Mouse (Mus musculus): ENCODE results near the gene Fbxl12.

Fbxl12 gene

DNA sequence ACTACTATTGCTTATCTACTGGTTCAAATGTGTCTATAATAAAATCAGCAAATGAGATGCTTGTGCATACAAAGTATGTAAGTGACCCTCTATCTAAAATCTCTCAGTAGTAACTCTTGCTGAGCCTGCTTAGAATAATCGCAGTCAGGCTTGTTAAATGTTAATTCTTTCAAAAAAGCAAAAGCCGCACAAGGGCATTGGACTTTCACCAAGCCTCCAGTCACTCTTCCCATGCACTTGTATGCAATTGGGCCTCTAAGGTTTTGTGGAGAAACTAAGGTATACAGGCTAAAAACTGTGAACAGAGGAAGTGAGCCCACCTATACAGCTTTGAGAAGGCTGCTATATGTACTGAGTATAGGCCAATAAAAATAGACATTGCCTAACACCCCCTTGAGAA lies 68.0 kb downstream of the Fbxl12 start:
- Histone ChIP-seq H3K27me3 (ENCODE audit: insufficient read depth, low read length) (no peaks in the 10 kb centered on the region), H3K9me3 (ENCODE audit: low read length) (peaks cover 17% of the 10 kb centered on the region), H3K4me3 (replicated peaks; ENCODE audit: low read length) (no peak overlapping the region), H3K36me3 (ENCODE audit: insufficient read depth, low read length) (no peaks in the 10 kb centered on the region), H3K4me1 (replicated peaks; ENCODE audit: low read depth, low read length) (no peaks in the 10 kb centered on the region)
- TF ChIP-seq NANOG (IDR thresholded peaks at IDR 0.05; ENCODE audit: borderline replicate concordance, low read length) (no peak), CTCF (conservative IDR thresholded peaks at IDR 0.05; ENCODE audit: low read length) (no peak), POU5F1 (IDR thresholded peaks at IDR 0.05; ENCODE audit: borderline replicate concordance, low read length) (no peak)

- Histone ChIP-seq H3K36me3 (ENCODE audit: insufficient read depth, low read length) (no peaks in the 10 kb centered on the region), H3K4me1 (replicated peaks; ENCODE audit: low read depth, low read length) (peaks cover 12% of the 10 kb centered on the region), H3K9me3 (ENCODE audit: low read length) (peaks cover 17% of the 10 kb centered on the region), H3K4me3 (replicated peaks; ENCODE audit: low read length) (no peak overlapping the region), H3K27me3 (ENCODE audit: insufficient read depth, low read length) (no peaks in the 10 kb centered on the region)
- TF ChIP-seq POU5F1 (IDR thresholded peaks at IDR 0.05; ENCODE audit: borderline replicate concordance, low read length): no peak
- no peak for TF ChIP-seq CTCF (conservative IDR thresholded peaks at IDR 0.05; ENCODE audit: low read length)
- TF ChIP-seq NANOG (IDR thresholded peaks at IDR 0.05; ENCODE audit: borderline replicate concordance, low read length): no peak
Measured at GRCm38 (mm10) chr9:20571060-20571459, 73.5 kb downstream of the Fbxl12 start.

Data from E14TG2a.4 (cell line).